Mouse (Mus musculus) adrenal gland, postnatal 25 days (tissue): ENCODE measurements around the gene Vwa7. TPM values are rescaled to one million over a fixed set of nuclear protein-coding genes. Genes with fewer than 3 reads are reported as not detected.
"Not testable (repeated sequence)": the region's sequence is repeated elsewhere in the genome, so short reads cannot be mapped to it uniquely, and the experiment has no call there.

Experiments
- DNase-seq: peaks from one replicate; pipeline ENCODE4 v3.0.0; 2021; ENCODE audit warnings: mixed read lengths
- total RNA-seq: library from RNA; stranded (reverse); gene quantifications from 2 replicates; pipeline ENCODE4 v1.2.3, GENCODE M21; 2021

Vwa7 gene
- total RNA-seq, 1 experiment from 2014 or later = 0.97 TPM

- DNase-seq = no peak
These were observed 6.2 kb downstream of the Vwa7 start for GRCm38 (mm10) chr17:35022541-35023060.

- DNase-seq = no peak
These were observed 6.8 kb downstream of the Vwa7 start for GRCm38 (mm10) chr17:35023221-35023620.

- DNase-seq = no peak
These were observed 7.4 kb downstream of the Vwa7 start for GRCm38 (mm10) chr17:35023756-35024155.

- DNase-seq = no peak
These were observed 7.9 kb downstream of the Vwa7 start for GRCm38 (mm10) chr17:35024261-35024660.

GRCm38 (mm10) chr17:35024691-35025488 lies 8.5 kb downstream of the Vwa7 start:
- DNase-seq = no peak

GRCm38 (mm10) chr17:35026206-35026605 lies 9.8 kb downstream of the Vwa7 start:
- DNase-seq = no peak

- no peak for DNase-seq
These were observed 11.1 kb downstream of the Vwa7 start, which contains the start of gene Sapcd1 for GRCm38 (mm10) chr17:35027277-35028068. Gene Sapcd1, minus strand, starts transcription at chr17:35028016.

GRCm38 (mm10) chr17:35028315-35028714 lies 11.9 kb downstream of the Vwa7 start:
- DNase-seq = no peak

GRCm38 (mm10) chr17:35029691-35030532 lies 13.5 kb downstream of the Vwa7 start:
- no peak for DNase-seq

- no peak for DNase-seq
These were observed 14.9 kb downstream of the Vwa7 start for GRCm38 (mm10) chr17:35031272-35031671.

- DNase-seq = no peak
These were observed 15.5 kb downstream of the Vwa7 start for GRCm38 (mm10) chr17:35031880-35032279.

- no peak for DNase-seq
These were observed 16.0 kb downstream of the Vwa7 start for GRCm38 (mm10) chr17:35032323-35032870.

GRCm38 (mm10) chr17:35033703-35034102 lies 17.3 kb downstream of the Vwa7 start:
- not testable (repeated sequence) for DNase-seq

GRCm38 (mm10) chr17:35034896-35035295 lies 18.5 kb downstream of the Vwa7 start:
- DNase-seq = no peak

- no peak for DNase-seq
These were observed 22.9 kb downstream of the Vwa7 start for GRCm38 (mm10) chr17:35039121-35039873.

- no peak for DNase-seq
These were observed 27.4 kb downstream of the Vwa7 start for GRCm38 (mm10) chr17:35043794-35044193.

GRCm38 (mm10) chr17:35044904-35045806 lies 28.8 kb downstream of the Vwa7 start:
- DNase-seq = no peak

GRCm38 (mm10) chr17:35045807-35046680 lies 29.7 kb downstream of the Vwa7 start:
- DNase-seq = no peak
